Mouse (Mus musculus): ENCODE data around the gene Tlx3.

Tlx3 gene

DNA sequence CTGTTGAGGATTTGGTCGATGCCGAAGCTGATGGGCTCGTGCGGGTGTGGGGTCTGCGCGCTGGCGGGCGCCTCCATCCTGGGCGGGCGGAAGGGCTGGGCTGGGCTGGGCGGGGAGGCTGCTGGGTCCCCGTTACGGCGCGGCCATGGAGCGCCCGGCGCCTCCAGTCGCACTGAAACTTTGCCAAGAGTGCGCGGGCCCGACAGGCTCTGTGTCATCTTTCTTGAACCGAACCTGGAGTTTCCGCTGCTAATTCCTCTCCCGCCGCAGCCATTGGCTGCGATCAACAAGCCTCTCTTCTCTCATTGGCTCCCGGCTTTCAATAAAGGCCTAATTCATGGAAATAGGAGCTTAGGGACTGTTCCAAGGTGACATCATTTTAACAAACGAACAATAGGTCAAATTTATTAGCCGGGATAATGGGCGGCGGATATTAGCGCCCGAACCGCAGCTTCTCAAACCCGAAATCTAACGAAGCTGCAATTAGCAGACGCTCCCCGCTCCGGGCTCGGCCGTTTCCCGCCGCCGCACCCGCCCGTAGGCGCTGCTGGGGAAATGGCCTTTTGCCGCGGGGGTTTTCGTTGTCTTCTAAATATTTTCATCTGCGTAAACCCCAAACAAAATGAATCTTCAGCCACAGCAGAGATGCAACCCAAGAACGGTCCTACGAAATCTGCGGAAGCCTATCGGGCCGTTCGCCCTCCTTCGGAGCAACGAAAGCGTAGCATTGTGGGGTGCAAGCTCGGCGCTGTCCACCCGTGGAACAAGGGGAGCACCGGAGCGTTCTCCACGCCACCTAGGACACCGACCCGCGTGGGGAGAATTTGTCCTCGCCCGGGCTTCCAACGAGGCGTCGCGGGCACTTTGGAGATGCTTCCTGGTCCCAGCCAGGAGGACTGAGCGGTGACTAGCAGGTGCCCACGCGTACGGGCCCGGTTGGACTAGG is at the start of gene Tlx3:
TSS of gene Tlx3 (minus strand) at position 207 of the 946 bp plus-strand sequence.
- in situ Hi-C loops (cut with MboI; ENCODE audit: low pct_unique_long_range_greater_than_20kb in 1 of 2, low sequenced_read_pairs in 2 of 2, unreplicated experiment in 1 of 2), result no loop called here

DNA sequence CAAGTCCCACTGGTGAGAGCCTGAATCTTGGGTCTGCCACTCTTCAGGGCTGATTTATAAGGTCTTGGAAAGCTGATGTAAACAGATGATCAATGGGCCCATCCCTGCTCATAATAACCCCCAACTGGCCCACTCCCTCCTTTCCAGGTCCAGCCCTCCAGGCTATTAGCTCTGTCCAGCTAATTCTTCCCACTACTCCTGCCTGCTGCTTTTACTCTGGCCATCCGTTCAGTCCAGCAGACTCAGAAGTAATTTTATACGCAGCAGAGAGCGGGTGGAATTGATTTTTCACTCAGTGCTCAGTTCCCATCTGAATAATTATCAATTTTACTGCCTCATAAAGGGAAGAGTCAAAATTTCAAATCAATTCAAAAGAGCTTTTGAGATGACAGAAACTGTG is 36.9 kb upstream of the Tlx3 start:
- in situ Hi-C loops (cut with MboI; ENCODE audit: low pct_unique_long_range_greater_than_20kb in 1 of 2, low sequenced_read_pairs in 2 of 2, unreplicated experiment in 1 of 2), result no loop called here

DNA sequence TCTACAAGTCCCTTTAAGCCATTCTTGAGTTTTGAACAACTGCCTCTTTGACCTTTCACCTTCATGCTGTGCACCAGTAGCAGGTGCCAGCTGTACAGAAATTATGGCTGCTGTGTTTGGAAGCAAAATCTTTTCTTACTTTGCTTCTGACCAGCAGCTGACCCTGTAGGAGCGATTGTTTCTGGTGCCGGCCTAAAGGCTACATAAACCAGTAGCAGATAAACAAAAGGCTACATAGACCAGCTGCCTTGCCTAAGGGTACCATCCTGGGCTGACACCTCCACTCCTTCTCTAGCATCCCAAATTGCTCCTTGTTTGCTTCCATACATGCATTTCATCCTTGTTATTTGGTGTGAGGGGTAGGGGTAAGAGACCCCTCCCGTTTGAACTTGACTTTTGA is 30.7 kb upstream of the Tlx3 start:
- in situ Hi-C loops (cut with MboI; ENCODE audit: low pct_unique_long_range_greater_than_20kb in 1 of 2, low sequenced_read_pairs in 2 of 2, unreplicated experiment in 1 of 2), result no loop called here

DNA sequence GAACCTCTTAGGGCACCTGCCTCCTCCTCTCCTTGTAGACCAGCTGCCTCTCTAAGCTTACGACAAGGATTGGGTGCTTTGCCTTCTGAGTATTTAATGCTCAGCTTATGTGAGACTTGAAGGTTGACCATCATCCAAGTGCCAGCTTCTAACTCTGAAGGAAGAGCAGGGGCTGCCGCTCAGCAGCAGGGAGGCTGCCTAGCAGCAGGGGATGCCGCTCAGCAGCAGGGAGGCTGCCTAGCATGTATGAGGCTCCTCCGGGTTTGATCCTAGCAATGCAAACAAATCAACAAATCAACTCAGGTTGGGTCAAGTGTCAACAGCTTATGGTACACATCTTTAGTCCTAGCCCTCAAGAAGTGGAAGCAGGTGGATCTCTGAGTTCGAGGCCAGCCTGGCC is 28.7 kb upstream of the Tlx3 start:
- in situ Hi-C loops (cut with MboI; ENCODE audit: low pct_unique_long_range_greater_than_20kb in 1 of 2, low sequenced_read_pairs in 2 of 2, unreplicated experiment in 1 of 2), result no loop called here

DNA sequence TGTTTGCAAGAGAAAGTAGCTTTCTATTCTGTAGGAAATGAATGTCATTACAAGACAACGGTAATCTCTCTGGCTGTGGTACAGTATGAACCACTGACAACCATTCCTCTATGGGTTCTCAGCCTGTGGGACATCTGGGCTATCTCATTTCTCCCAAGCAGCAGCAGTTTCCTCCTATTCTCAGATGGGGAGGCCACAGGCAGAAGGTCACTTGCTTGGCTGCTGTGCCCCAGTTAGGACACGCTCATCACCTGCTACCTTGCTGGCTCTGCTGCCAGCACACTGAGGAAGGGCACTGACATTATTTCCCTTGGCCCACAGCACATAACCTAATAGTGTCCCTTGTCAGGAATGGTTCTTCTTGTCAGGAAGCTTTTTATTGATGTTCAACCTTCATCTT is 24.8 kb upstream of the Tlx3 start:
- in situ Hi-C loops (cut with MboI; ENCODE audit: low pct_unique_long_range_greater_than_20kb in 1 of 2, low sequenced_read_pairs in 2 of 2, unreplicated experiment in 1 of 2), result no loop called here

DNA sequence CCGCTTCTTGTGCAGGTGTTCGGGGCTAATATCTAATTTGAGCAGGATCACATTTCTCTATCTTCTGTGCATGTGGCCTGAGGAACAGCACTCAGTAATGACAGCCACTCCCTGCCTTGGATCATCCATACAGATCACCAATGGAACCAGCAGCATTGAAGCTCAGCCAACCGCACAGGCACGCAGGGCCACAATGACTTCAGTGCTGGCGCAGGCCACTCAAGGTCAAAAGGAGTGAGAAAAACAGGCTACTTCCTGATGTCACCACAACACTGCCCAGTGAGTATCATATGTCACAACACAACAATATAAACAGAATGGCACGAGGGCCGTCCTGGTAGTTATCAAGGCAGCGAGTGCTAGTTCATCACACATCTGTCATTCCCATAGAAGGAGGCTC is 23.1 kb upstream of the Tlx3 start:
- in situ Hi-C loops (cut with MboI; ENCODE audit: low pct_unique_long_range_greater_than_20kb in 1 of 2, low sequenced_read_pairs in 2 of 2, unreplicated experiment in 1 of 2), result no loop called here

DNA sequence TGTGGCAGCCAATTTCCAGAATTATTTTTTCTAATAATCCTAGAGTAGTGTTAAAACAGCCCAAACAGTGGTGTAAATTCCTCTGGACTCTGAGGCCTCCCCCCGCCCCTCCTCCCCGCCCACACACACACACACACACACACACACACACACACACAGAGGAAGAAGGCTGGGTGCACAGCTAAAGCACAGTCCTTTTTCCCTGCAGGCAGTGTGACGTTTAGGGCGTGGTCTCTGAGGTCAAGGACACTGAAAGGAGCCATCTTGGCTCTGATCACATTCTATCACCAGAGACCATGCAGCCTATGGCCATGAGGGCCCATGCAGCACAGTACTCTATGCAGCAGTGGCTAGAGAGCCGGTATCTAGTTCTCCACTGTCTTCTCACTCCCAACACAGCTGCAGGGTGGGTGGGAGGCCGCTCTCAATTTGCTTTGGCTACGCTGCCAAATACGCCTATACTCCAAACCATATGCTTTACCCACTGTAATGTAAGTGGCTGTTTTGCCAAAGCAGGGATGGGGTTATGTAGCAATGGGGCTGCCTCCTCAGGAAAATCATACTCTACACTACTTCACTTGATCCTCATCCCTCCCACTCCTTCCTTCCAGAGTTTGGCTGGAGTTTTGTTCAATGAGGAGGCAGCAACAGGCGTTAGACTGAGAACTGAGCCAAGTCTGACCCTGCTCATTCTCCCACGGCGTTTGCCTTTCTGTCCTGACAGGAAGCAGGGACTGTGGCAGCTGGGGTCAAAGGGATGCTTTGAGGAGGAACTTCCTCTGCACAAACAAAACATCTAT is 18.4 kb upstream of the Tlx3 start:
- in situ Hi-C loops (cut with MboI; ENCODE audit: low pct_unique_long_range_greater_than_20kb in 1 of 2, low sequenced_read_pairs in 2 of 2, unreplicated experiment in 1 of 2), result no loop called here

DNA sequence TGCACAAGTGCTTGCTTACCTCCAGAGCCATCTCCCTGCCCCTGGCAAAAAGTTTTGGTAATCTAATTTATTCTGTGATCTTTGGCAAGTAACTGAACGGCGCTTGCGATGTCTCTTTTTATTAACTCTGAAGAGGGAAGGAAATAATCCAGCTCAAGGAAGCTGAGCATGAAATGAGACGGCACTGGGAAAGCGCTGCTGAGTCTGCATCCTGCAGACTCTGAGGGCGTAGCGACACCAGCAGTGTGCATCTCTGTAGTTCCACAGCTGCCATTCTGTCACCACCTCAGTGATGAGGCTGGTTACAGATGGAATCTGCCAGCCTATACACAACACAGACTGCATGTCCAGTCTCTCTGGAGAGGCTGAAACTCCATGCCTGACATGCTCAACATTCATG is 17.4 kb upstream of the Tlx3 start:
- in situ Hi-C loops (cut with MboI; ENCODE audit: low pct_unique_long_range_greater_than_20kb in 1 of 2, low sequenced_read_pairs in 2 of 2, unreplicated experiment in 1 of 2), result no loop called here

DNA sequence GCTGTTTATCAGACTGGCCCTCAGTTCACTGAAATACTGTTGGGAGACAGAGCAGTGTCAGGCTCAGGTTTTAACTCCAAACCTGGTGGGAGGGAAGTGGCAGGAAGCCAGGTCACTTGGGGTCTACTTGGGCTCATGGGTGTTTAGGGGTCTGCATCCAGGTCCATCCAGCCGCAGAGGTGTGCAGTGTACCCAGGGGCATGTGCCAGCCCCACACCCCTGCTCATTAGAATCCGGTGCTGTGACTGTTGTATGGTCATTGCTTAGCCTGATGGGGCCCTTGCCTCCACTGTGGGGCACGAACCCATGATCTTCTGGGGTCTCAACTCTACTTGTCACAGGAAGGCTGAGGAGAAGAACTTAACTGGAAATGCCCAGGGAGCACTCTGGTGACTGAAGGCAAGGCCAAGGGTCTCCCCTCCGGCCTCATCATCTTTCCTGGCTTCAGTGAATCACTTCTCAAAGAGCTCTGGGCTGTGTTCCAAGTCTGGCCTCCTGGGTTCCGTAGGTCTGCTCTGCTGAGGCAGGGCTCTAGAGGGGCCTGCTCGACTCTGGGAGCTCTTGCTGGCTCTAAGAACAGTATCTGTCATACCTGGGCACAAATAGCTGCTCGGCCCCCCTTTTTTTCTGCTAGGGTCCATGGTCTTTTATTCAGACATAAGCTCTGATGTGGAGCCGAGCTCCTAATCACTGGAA is 14.1 kb upstream of the Tlx3 start:
- in situ Hi-C loops (cut with MboI; ENCODE audit: low pct_unique_long_range_greater_than_20kb in 1 of 2, low sequenced_read_pairs in 2 of 2, unreplicated experiment in 1 of 2), result no loop called here

DNA sequence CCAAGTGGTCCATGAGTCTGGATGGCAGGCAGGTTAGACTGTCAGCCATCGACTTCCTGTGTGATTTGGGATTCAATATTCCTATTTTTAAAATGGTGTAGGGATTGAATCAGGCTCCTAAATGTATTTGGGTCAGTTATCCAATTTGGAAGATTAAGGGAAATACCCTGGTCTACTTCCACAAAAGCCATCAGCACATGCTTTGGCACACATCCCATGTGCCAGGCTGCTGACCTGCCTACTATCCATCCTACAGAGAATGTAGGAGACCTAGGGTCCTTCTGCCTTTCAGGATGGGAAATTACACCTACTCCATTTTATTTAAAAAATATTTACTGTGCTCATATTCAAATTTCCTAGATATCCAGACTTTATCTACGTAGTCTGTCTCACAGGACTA is 4.0 kb upstream of the Tlx3 start:
- in situ Hi-C loops (cut with MboI; ENCODE audit: low pct_unique_long_range_greater_than_20kb in 1 of 2, low sequenced_read_pairs in 2 of 2, unreplicated experiment in 1 of 2), result no loop called here

DNA sequence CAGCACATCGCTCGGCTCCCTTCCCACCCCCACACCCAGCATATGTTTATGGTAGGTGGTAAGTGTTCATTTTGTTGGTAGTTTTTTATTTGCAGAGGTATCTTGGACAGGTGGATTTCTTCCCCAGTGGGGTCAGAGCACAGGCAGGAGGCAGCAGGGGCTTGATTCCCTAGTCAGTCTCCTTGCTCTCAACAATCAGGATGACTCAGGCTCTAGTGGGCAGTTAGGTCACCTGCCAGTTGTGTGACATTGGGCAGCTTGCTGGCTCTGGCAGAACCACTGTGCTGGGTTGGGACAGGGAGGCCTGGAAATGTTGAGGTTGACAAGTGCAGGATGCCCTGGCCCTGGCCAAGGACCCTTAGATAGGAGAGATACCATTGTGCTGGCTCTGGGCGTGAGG is 1.6 kb upstream of the Tlx3 start:
- in situ Hi-C loops (cut with MboI; ENCODE audit: low pct_unique_long_range_greater_than_20kb in 1 of 2, low sequenced_read_pairs in 2 of 2, unreplicated experiment in 1 of 2), result no loop called here

DNA sequence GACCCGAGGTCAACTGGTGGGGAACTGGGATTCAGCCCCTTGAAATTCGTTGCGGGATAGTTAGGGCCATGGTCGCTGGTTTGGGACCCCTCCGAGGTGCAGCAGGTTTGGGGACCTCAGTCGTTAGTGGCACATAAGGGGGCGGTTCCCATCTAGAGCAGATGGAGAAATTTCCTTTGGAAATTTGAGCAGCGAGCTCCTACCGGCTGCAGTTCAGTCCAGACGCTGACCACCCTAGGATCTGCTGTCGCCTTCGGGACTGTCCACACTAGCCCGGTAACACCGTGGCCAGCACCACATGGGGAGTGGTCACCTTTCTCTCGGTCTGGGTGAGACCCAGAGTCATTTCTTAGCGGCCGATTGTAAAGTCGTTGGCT is 928 bp upstream of the Tlx3 start:
- in situ Hi-C loops (cut with MboI; ENCODE audit: low pct_unique_long_range_greater_than_20kb in 1 of 2, low sequenced_read_pairs in 2 of 2, unreplicated experiment in 1 of 2), result no loop called here

DNA sequence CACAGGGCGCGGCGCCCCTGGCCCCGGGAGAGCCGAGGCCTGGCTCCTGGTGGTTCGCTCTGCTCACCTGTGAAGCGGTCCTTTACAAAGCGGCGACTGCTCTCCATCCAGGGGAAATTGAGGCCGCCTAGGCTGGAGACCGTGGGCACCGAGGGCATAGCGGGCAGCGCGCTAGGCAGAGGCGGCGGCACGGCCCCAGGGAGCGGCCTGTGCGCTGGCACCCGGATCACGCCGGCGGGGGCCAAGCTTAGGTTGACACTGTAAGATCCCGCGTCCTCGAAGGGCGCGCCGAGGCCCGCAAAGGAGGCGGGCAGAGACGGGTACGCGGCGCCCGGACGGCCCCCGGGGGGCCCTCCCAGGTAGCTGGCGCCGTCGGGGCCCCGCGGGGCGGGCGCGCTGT is 417 bp downstream of the Tlx3 start:
- in situ Hi-C loops (cut with MboI; ENCODE audit: low pct_unique_long_range_greater_than_20kb in 1 of 2, low sequenced_read_pairs in 2 of 2, unreplicated experiment in 1 of 2), result no loop called here

DNA sequence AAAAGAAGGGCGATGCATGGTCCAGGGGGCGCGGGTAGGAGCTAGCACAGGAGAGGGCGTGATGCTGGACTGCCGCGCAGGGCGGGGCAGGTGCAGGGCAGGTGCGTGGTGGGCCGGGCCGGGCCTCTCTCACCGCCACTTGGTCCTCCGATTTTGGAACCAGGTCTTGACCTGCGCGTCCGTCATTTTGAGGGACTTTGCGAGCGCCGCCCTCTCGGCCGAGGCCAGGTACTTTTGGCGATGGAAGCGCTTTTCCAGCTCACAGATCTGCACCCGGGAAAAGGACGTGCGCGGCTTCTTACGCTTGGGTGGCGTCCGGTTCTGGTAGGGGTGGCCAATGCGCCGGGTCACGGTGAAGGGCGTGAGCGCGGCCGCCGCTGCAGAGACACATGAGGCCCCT is 1.1 kb downstream of the Tlx3 start:
- in situ Hi-C loops (cut with MboI; ENCODE audit: low pct_unique_long_range_greater_than_20kb in 1 of 2, low sequenced_read_pairs in 2 of 2, unreplicated experiment in 1 of 2), result no loop called here

DNA sequence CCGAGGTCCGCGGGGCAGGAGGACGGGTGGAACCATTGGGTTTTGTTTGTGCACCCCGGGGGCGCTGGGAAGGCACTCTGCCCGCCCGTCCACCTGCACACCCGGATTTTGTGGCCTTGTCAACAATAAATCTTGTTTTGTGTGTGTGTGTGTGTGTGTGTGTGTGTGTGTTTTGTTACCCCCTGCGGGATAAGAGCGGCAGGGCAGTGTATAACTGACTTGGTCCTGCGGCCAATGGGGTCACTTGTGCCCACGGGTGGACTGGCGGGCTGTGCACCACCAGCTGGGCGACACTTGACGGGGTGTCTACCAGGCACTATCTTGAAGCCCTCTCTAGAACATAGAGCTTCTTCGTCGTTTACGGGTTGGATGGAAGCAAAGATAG is 1.8 kb downstream of the Tlx3 start:
- in situ Hi-C loops (cut with MboI; ENCODE audit: low pct_unique_long_range_greater_than_20kb in 1 of 2, low sequenced_read_pairs in 2 of 2, unreplicated experiment in 1 of 2), result no loop called here

DNA sequence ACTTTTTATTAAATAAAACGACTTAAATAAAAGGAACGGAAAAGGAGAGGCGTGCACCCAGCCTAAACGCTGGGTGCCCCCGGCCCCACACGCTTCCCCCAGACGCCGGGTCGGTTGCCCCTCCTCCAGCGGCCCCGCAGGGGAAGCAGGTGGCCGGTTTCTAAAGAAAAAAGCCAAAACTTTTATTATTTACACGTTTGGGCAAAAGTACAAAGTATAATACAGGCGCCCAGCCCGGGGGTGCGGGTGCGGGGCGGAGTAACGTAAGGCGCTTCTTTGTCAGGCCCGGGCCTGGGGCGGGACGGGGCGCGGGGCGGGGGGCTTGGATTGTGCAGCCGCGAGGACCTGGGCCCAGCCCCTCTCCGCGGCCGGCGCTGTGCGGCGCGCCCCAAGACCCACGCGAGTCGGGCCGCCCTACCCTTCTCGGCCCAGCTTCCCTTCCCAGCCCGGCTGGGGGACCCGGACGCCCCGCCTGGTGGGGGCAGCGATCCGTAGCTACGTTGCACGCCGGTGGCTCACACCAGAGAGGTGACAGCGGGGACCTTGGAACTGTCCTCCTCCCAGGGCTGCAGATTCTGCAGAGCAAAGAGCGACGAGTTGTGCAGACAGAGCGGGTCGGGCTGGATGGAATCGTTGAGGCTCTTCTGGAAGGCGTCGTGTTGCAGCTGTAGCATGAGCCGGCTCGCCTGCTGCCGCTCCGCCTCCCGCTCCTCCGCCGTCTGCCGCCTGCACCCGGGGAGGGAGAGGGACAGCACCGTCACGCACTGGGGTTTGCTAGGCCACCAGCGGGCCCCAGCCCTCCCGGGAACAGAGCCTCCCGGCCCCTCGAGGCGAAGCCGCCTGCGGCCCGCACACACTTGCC is 2.4 kb downstream of the Tlx3 start:
- in situ Hi-C loops (cut with MboI; ENCODE audit: low pct_unique_long_range_greater_than_20kb in 1 of 2, low sequenced_read_pairs in 2 of 2, unreplicated experiment in 1 of 2), result no loop called here

DNA sequence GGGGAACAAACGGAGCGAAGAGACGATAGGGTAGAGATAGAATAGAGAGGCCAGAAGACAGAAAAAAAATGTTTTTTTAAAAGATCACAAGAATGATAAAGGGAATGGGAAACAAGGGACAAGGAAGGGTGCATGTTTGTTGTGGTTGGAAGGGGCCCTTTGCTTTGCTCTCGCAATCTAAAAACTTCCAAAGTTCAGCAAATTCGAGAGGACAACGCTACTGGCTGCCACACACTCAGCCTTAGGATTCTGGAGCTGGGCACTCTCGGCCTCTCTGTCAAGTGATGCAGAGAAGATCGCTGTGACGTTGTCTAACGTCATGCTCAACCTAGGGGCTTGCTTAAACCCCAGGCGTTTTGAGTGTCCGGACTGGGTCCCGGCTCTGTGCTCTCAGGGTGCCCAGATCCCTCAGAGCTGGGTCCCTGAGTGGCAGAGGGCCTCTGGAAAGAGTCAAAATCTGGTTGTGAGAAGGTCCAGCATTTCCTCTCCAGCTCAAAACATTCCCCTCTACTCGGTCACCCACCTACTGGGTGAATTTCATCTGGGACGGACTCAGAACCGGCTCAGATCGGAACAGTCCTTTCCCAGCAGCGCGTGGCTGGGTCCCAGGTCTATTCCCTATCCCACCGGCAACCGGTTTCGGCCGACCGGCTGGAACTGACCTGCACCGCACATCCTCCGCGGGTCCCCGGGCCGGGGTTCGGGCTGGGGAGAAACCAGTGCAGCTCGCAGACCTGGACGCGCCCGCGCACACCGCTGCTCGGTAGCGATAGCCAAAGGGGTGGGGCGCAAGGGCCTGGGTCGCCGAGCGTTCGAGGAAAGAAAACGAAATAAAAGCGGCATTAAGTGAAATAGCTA is 3.3 kb downstream of the Tlx3 start:
- in situ Hi-C loops (cut with MboI; ENCODE audit: low pct_unique_long_range_greater_than_20kb in 1 of 2, low sequenced_read_pairs in 2 of 2, unreplicated experiment in 1 of 2), result no loop called here

DNA sequence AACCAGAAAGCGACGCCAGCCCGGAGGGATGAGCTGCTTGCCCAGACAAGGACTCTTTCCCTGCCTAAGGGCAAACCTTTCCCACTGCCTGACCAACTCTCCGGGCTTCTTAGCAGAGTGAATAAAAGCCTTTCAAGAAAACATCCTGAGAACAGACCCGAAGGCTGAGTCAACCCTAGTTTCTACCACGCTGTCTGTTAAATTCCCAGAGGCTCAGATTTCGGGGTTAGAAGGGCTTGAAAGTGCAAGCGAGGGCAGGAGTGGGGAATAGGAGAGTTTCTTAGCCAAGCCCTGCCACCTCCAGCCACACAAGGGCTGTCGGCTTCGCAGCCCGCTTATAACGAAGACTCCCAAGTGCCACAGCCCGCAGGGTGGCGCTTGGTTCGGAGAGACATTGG is 4.3 kb downstream of the Tlx3 start:
- in situ Hi-C loops (cut with MboI; ENCODE audit: low pct_unique_long_range_greater_than_20kb in 1 of 2, low sequenced_read_pairs in 2 of 2, unreplicated experiment in 1 of 2), result no loop called here

Data from mouse embryonic stem cell (cell line).